Mouse (Mus musculus): ENCODE results near the gene Pex5l.

GRCm38 (mm10) chr3:32991713-32992575 lies 151.1 kb downstream of the Pex5l start:
- no peak for TF ChIP-seq POLR2A (IDR thresholded peaks at IDR 0.05; ENCODE audit: control insufficient read depth, extremely low read depth, insufficient read depth, low read length, poor library complexity)
- no peak for TF ChIP-seq CTCF (IDR thresholded peaks at IDR 0.05; ENCODE audit: borderline replicate concordance, control insufficient read depth, extremely low read depth, insufficient read depth, low read length, poor library complexity)

Data from thymus, adult 2 months (tissue).